Mouse (Mus musculus): ENCODE measurements around the gene Alox12.

DNA sequence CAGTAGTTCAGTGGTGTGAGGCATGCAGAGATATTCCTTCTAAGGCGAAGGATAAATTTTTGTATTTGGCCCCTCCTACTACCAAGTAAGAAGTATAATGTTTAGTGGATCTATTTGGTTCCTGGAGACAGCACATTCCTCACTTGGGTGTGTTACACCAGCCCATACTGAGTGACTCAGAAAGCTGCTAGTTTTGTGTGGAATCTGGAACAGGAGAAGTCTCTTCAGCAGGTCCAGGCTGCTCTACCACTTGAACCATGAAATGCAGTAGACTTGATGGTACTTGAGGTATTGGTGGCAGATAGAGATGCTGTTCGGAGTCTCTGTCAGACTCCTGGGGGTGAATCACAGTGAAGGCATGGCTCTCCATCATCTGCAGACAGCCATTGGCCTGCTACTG is 44.5 kb downstream of the Alox12 start:
- TF ChIP-seq CTCF (IDR thresholded peaks at IDR 0.05; ENCODE audit: low read depth, low read length) (no peak), EP300 (IDR thresholded peaks at IDR 0.05; ENCODE audit: insufficient read depth, low read depth, low read length) (no peak)

All from ES-Bruce4 (cell line).